Comparison of ENCODE assay signal across 12 mouse cellular contexts in genomic region chr11:109258941-109259910, GRCm38 (mm10). TPM values are rescaled to one million over a fixed set of nuclear protein-coding genes. Genes with fewer than 3 reads are reported as not detected.
DNase-seq lines count a peak whose midpoint lies in the region; ATAC-seq and TF ChIP-seq lines count a peak whose summit lies in the region.
"Had no signal": no experiment of that assay in that cellular context is flagged by ENCODE, and none has a peak within 500 bp of the region (broad histone marks: within the 10 kb centered on the region; RNA-seq: fewer than 3 reads in every experiment).

No protein-coding gene starts in this region.

- no peaks in the 10 kb centered on the region for H3K36me3 ChIP-seq in forebrain, embryonic 15.5 days
- H3K36me3 ChIP-seq in forebrain, embryonic 13.5 days (ENCODE audit: poor library complexity, severe bottlenecking): no peaks in the 10 kb centered on the region
- no peaks in the 10 kb centered on the region for H3K36me3 ChIP-seq in stomach, embryonic 15.5 days
- H3K36me3 ChIP-seq in stomach, postnatal 0 days (ENCODE audit: control insufficient read depth, insufficient read depth, low read length): no peaks in the 10 kb centered on the region
- no peaks in the 10 kb centered on the region for H3K36me3 ChIP-seq in midbrain, embryonic 15.5 days (replicated peaks)
- H3K36me3 ChIP-seq in embryonic facial prominence, embryonic 10.5 days (replicated peaks): no peaks in the 10 kb centered on the region
- H3K36me3 ChIP-seq in intestine, postnatal 0 days (ENCODE audit: control insufficient read depth, insufficient read depth): no peaks in the 10 kb centered on the region
- H3K36me3 ChIP-seq: heart, embryonic 13.5 days; limb, embryonic 15.5 days had no signal

- H3K27me3 ChIP-seq in forebrain, embryonic 15.5 days: no peaks in the 10 kb centered on the region
- no peaks in the 10 kb centered on the region for H3K27me3 ChIP-seq in forebrain, embryonic 13.5 days
- no peaks in the 10 kb centered on the region for H3K27me3 ChIP-seq in stomach, embryonic 15.5 days (replicated peaks)
- no peaks in the 10 kb centered on the region for H3K27me3 ChIP-seq in stomach, postnatal 0 days (ENCODE audit: control insufficient read depth, insufficient read depth, low read length)
- no peaks in the 10 kb centered on the region for H3K27me3 ChIP-seq in midbrain, embryonic 15.5 days (replicated peaks)
- H3K27me3 ChIP-seq in embryonic facial prominence, embryonic 10.5 days (replicated peaks; ENCODE audit: low read depth, poor library complexity, severe bottlenecking): no peaks in the 10 kb centered on the region
- no peaks in the 10 kb centered on the region for H3K27me3 ChIP-seq in intestine, postnatal 0 days (replicated peaks; ENCODE audit: control insufficient read depth, insufficient read depth, low read length)
- H3K27me3 ChIP-seq: heart, embryonic 13.5 days; limb, embryonic 15.5 days had no signal

- no peak overlapping the region for H3K4me3 ChIP-seq in forebrain, embryonic 15.5 days
- H3K4me3 ChIP-seq in forebrain, embryonic 13.5 days: no peak overlapping the region
- H3K4me3 ChIP-seq in stomach, embryonic 15.5 days (replicated peaks): no peak overlapping the region
- H3K4me3 ChIP-seq in stomach, postnatal 0 days (ENCODE audit: low read depth, low read length): no peak overlapping the region
- no peak overlapping the region for H3K4me3 ChIP-seq in midbrain, embryonic 15.5 days
- no peak overlapping the region for H3K4me3 ChIP-seq in embryonic facial prominence, embryonic 10.5 days
- H3K4me3 ChIP-seq in intestine, postnatal 0 days (ENCODE audit: low read depth, low read length): no peak overlapping the region
- H3K4me3 ChIP-seq: heart, embryonic 13.5 days; limb, embryonic 15.5 days had no signal

- H3K9me3 ChIP-seq in forebrain, embryonic 15.5 days: no peaks in the 10 kb centered on the region
- H3K9me3 ChIP-seq in forebrain, embryonic 13.5 days (replicated peaks): no peaks in the 10 kb centered on the region
- no peaks in the 10 kb centered on the region for H3K9me3 ChIP-seq in stomach, embryonic 15.5 days
- H3K9me3 ChIP-seq in stomach, postnatal 0 days (ENCODE audit: control insufficient read depth, low read length): no peaks in the 10 kb centered on the region
- H3K9me3 ChIP-seq in midbrain, embryonic 15.5 days: no peaks in the 10 kb centered on the region
- H3K9me3 ChIP-seq in embryonic facial prominence, embryonic 10.5 days: 0 out of 2 replicates have a peak, but pooled peaks cover 3% of the 10 kb centered on the region
- no peaks in the 10 kb centered on the region for H3K9me3 ChIP-seq in intestine, postnatal 0 days (ENCODE audit: control insufficient read depth)
- H3K9me3 ChIP-seq: limb, embryonic 15.5 days had no signal

- no peak for TF ChIP-seq EP300 in stomach, postnatal 0 days (optimal IDR thresholded peaks at IDR 0.05)

- H3K9ac ChIP-seq in forebrain, embryonic 15.5 days (replicated peaks): no peak overlapping the region
- H3K9ac ChIP-seq in forebrain, embryonic 13.5 days: no peak overlapping the region
- H3K9ac ChIP-seq in stomach, embryonic 15.5 days: no peak overlapping the region
- H3K9ac ChIP-seq in stomach, postnatal 0 days (ENCODE audit: low read length): no peak overlapping the region
- H3K9ac ChIP-seq in midbrain, embryonic 15.5 days: no peak overlapping the region
- no peak overlapping the region for H3K9ac ChIP-seq in intestine, postnatal 0 days (ENCODE audit: low read depth, low read length)
- H3K9ac ChIP-seq: heart, embryonic 13.5 days; limb, embryonic 15.5 days had no signal

- no peak overlapping the region for H3K4me2 ChIP-seq in forebrain, embryonic 15.5 days (replicated peaks)
- H3K4me2 ChIP-seq in forebrain, embryonic 13.5 days: no peak overlapping the region
- no peak overlapping the region for H3K4me2 ChIP-seq in stomach, embryonic 15.5 days
- H3K4me2 ChIP-seq in stomach, postnatal 0 days (replicated peaks; ENCODE audit: low read depth): no peak overlapping the region
- no peak overlapping the region for H3K4me2 ChIP-seq in midbrain, embryonic 15.5 days
- no peak overlapping the region for H3K4me2 ChIP-seq in intestine, postnatal 0 days (replicated peaks; ENCODE audit: low read depth)
- H3K4me2 ChIP-seq: heart, embryonic 13.5 days; limb, embryonic 15.5 days had no signal

- peak; percentile 60; the same call in 1 of the 2 replicates for ATAC-seq in forebrain, embryonic 15.5 days (replicated peaks)
- no peak for ATAC-seq in forebrain, embryonic 13.5 days
- ATAC-seq in stomach, embryonic 15.5 days (ENCODE audit: insufficient read depth, low FRiP score, low read depth): peak; percentile 18; the same call in 1 of the 2 replicates
- ATAC-seq in stomach, postnatal 0 days (ENCODE audit: low FRiP score, low TSS enrichment): no peak
- ATAC-seq in midbrain, embryonic 15.5 days (replicated peaks): peak; percentile 48; the same call in 1 of the 2 replicates
- ATAC-seq in intestine, postnatal 0 days: no peak

- peak overlapping the region; percentile 60 for H3K27ac ChIP-seq in forebrain, embryonic 15.5 days (replicated peaks)
- no peak overlapping the region for H3K27ac ChIP-seq in forebrain, embryonic 13.5 days
- no peak overlapping the region for H3K27ac ChIP-seq in stomach, embryonic 15.5 days
- no peak overlapping the region for H3K27ac ChIP-seq in stomach, postnatal 0 days (replicated peaks)
- peak overlapping the region; percentile 29; the same call in 1 of the 2 replicates for H3K27ac ChIP-seq in midbrain, embryonic 15.5 days
- no peak overlapping the region for H3K27ac ChIP-seq in embryonic facial prominence, embryonic 10.5 days (replicated peaks)
- no peak overlapping the region for H3K27ac ChIP-seq in intestine, postnatal 0 days (ENCODE audit: low read depth, low read length)
- H3K27ac ChIP-seq: heart, embryonic 13.5 days; limb, embryonic 15.5 days had no signal

- WGBS in forebrain, embryonic 15.5 days: 76% methylated on average over 32 of the region's 32 CpGs
- 89% methylated on average over 32 of the region's 32 CpGs for WGBS in forebrain, embryonic 13.5 days
- WGBS in stomach, embryonic 15.5 days: 80% methylated on average over 32 of the region's 32 CpGs
- WGBS in stomach, postnatal 0 days: 80% methylated on average over 32 of the region's 32 CpGs
- WGBS in midbrain, embryonic 15.5 days: 81% methylated on average over 32 of the region's 32 CpGs
- WGBS in embryonic facial prominence, embryonic 10.5 days: 90% methylated on average over 32 of the region's 32 CpGs
- 77% methylated on average over 32 of the region's 32 CpGs for WGBS in intestine, postnatal 0 days

- no peak for TF ChIP-seq CTCF in stomach, postnatal 0 days (IDR thresholded peaks at IDR 0.05; ENCODE audit: low read depth)
- TF ChIP-seq CTCF in intestine, postnatal 0 days (IDR thresholded peaks at IDR 0.05; ENCODE audit: low read depth): no peak

- DNase-seq in stomach, postnatal 0 days (ENCODE audit: low spot score): no peak
- DNase-seq in embryonic facial prominence, embryonic 10.5 days (ENCODE audit: low spot score): no peak
- no peak for DNase-seq in heart, adult 18-20 months
- DNase-seq: lung, postnatal 14 days; spleen, adult 18-20 months had no signal

- peaks cover 5% of the 10 kb centered on the region; the same call in 1 of the 2 replicates for H3K4me1 ChIP-seq in forebrain, embryonic 15.5 days
- no peaks in the 10 kb centered on the region for H3K4me1 ChIP-seq in forebrain, embryonic 13.5 days
- peaks cover 4% of the 10 kb centered on the region; the same call in 1 of the 2 replicates for H3K4me1 ChIP-seq in stomach, embryonic 15.5 days
- no peaks in the 10 kb centered on the region for H3K4me1 ChIP-seq in stomach, postnatal 0 days (replicated peaks; ENCODE audit: control insufficient read depth, insufficient read depth)
- no peaks in the 10 kb centered on the region for H3K4me1 ChIP-seq in midbrain, embryonic 15.5 days
- 0 out of 2 replicates have a peak, but pooled peaks cover 4% of the 10 kb centered on the region for H3K4me1 ChIP-seq in embryonic facial prominence, embryonic 10.5 days
- no peaks in the 10 kb centered on the region for H3K4me1 ChIP-seq in intestine, postnatal 0 days (replicated peaks; ENCODE audit: control insufficient read depth, insufficient read depth, low read length)
- H3K4me1 ChIP-seq: heart, embryonic 13.5 days; limb, embryonic 15.5 days had no signal

RNA-seq across cellular contexts. Expression of gene Rgs9, which starts 38.7 kb away (rescaled TPM):
- 5.4 and 6.5 TPM in 2 replicates for polyA plus RNA-seq in forebrain, embryonic 15.5 days (2015; fragmentation: Nextera tagmentation; extraction: Ambion mirVana)
- 3.0 and 3.5 TPM in 2 replicates for polyA plus RNA-seq in forebrain, embryonic 13.5 days (2015; fragmentation: Nextera tagmentation; extraction: Ambion mirVana)
- polyA plus RNA-seq in stomach, embryonic 15.5 days (2015; fragmentation: Nextera tagmentation; extraction: Ambion mirVana): 2.3 and 2.9 TPM in 2 replicates
- polyA plus RNA-seq in stomach, postnatal 0 days (2015; fragmentation: Nextera tagmentation; extraction: Ambion mirVana): 0.73 and 1.1 TPM in 2 replicates
- polyA plus RNA-seq in midbrain, embryonic 15.5 days (2015; fragmentation: Nextera tagmentation; extraction: Ambion mirVana): 14.5 and 16.0 TPM in 2 replicates
- polyA plus RNA-seq in embryonic facial prominence, embryonic 10.5 days (2016; fragmentation: Nextera tagmentation; extraction: Ambion mirVana): 1.8 TPM in 2 replicates
- polyA plus RNA-seq in intestine, postnatal 0 days (2015; fragmentation: Nextera tagmentation; extraction: Ambion mirVana): 2.6 and 2.8 TPM in 2 replicates
- total RNA-seq in heart, adult 18-20 months (2021): under 1 TPM; 0.27 to 0.41 TPM

Comparison
In these comparisons a context has a peak if more than half of its experiments do, and no peak if none do; other contexts are left out.
1. ATAC-seq: peak in forebrain, embryonic 15.5 days (single experiment), stomach, embryonic 15.5 days (single experiment) and midbrain, embryonic 15.5 days (single experiment); none in forebrain, embryonic 13.5 days (single experiment), stomach, postnatal 0 days (single experiment) and intestine, postnatal 0 days (single experiment).
2. H3K27ac ChIP-seq: peak in forebrain, embryonic 15.5 days (single experiment) and midbrain, embryonic 15.5 days (single experiment); none in forebrain, embryonic 13.5 days (single experiment), stomach, embryonic 15.5 days (single experiment), stomach, postnatal 0 days (single experiment), embryonic facial prominence, embryonic 10.5 days (single experiment) and intestine, postnatal 0 days (single experiment).